Mouse (Mus musculus): ENCODE results near the gene Lrrc4c. TPM values are rescaled to one million over a fixed set of nuclear protein-coding genes. Genes with fewer than 3 reads are reported as not detected.

The Lrrc4c gene
- polyA plus RNA-seq, 1 experiment from 2014 or later: 6.7 TPM

DNA sequence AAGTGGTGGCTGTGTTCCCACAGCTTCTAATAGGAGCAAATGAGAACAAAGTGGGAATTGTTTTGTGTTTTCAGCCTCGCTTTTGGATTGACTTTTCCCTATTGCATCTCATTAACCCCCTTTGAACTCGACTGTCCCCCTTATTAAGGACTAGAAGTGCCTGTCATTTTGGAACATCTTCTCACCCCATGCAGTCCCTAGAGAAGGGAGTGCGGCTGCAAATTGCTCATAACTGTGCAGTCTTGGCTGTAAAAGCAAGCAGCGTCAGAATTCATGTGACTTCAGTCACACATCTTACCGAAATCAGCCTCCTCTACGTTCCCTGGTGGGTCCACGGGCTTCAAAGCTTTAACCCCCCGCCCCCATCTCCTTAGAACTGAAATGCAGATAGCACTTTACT, 1.2 kb downstream of the Lrrc4c start:
- no peak overlapping the region for H3K4me3 ChIP-seq (ENCODE audit: low read depth, low read length)
- no peaks in the 10 kb centered on the region for H3K9me3 ChIP-seq (ENCODE audit: control insufficient read depth, low read length)
- DNase-seq (ENCODE audit: low spot score): no peak
- H3K4me1 ChIP-seq (replicated peaks; ENCODE audit: control insufficient read depth, insufficient read depth, low read length): peaks cover 2% of the 10 kb centered on the region; the same call in 1 of the 2 replicates
- H3K27me3 ChIP-seq (ENCODE audit: control insufficient read depth, insufficient read depth, low read length): no peaks in the 10 kb centered on the region
- H3K36me3 ChIP-seq (ENCODE audit: control insufficient read depth, insufficient read depth, low read length): no peaks in the 10 kb centered on the region
- H3K4me2 ChIP-seq (ENCODE audit: low read depth, low read length, severe bottlenecking): peak overlapping the region; percentile 31; the same call in 1 of the 2 replicates
- ATAC-seq (replicated peaks; ENCODE audit: low FRiP score): 0 out of 2 replicates have a peak, but pooled peaks have one; percentile 40
- H3K9ac ChIP-seq (ENCODE audit: low read length): no peak overlapping the region
- WGBS: 6% methylated on average over 8 of the region's 8 CpGs
- no peak overlapping the region for H3K27ac ChIP-seq (ENCODE audit: low read depth, low read length)

DNA sequence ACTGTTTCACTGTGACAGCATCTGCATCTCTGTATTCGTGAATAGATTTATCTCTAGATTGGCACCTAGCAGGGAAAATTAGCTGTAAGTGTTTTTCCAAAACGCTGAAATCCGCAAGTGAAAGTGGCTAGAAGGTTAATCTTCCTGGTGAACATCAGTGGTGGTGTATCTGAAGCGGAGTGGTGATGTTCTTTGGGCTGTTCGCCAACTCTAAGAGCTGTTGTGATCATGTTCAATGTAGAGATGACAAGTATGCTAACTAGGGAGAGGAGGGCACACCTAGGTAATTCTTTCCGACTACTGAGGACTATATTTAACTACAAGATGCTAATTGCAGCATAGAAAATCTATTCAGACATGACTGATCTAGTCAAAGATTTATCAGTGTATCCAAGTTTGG, 1.7 kb downstream of the Lrrc4c start:
- 51% methylated on average over 6 of the region's 6 CpGs for WGBS
- H3K9me3 ChIP-seq (ENCODE audit: control insufficient read depth, low read length): no peaks in the 10 kb centered on the region
- H3K36me3 ChIP-seq (ENCODE audit: control insufficient read depth, insufficient read depth, low read length): no peaks in the 10 kb centered on the region
- no peak for ATAC-seq (replicated peaks; ENCODE audit: low FRiP score)
- no peak overlapping the region for H3K27ac ChIP-seq (ENCODE audit: low read depth, low read length)
- peaks cover 2% of the 10 kb centered on the region; the same call in 1 of the 2 replicates for H3K4me1 ChIP-seq (replicated peaks; ENCODE audit: control insufficient read depth, insufficient read depth, low read length)
- no peak overlapping the region for H3K4me3 ChIP-seq (ENCODE audit: low read depth, low read length)
- DNase-seq (ENCODE audit: low spot score): no peak
- H3K9ac ChIP-seq (ENCODE audit: low read length): no peak overlapping the region
- H3K4me2 ChIP-seq (ENCODE audit: low read depth, low read length, severe bottlenecking): peak overlapping the region; percentile 31; the same call in 1 of the 2 replicates
- no peaks in the 10 kb centered on the region for H3K27me3 ChIP-seq (ENCODE audit: control insufficient read depth, insufficient read depth, low read length)

GRCm38 (mm10) chr2:96334652-96335051, 16.7 kb downstream of the Lrrc4c start:
- Histone ChIP-seq H3K4me1 (replicated peaks; ENCODE audit: control insufficient read depth, insufficient read depth, low read length) (no peaks in the 10 kb centered on the region), H3K9ac (ENCODE audit: low read length) (no peak overlapping the region), H3K4me3 (ENCODE audit: low read depth, low read length) (no peak overlapping the region), H3K4me2 (ENCODE audit: low read depth, low read length, severe bottlenecking) (no peak overlapping the region), H3K27ac (ENCODE audit: low read depth, low read length) (no peak overlapping the region), H3K27me3 (ENCODE audit: control insufficient read depth, insufficient read depth, low read length) (no peaks in the 10 kb centered on the region), H3K9me3 (ENCODE audit: control insufficient read depth, low read length) (no peaks in the 10 kb centered on the region), H3K36me3 (ENCODE audit: control insufficient read depth, insufficient read depth, low read length) (no peaks in the 10 kb centered on the region)
- WGBS: 54% methylated on average over 3 of the region's 3 CpGs
- ATAC-seq (replicated peaks; ENCODE audit: low FRiP score): no peak
- DNase-seq (ENCODE audit: low spot score): no peak

- Histone ChIP-seq H3K4me1 (replicated peaks; ENCODE audit: control insufficient read depth, insufficient read depth, low read length) (no peaks in the 10 kb centered on the region), H3K27me3 (ENCODE audit: control insufficient read depth, insufficient read depth, low read length) (no peaks in the 10 kb centered on the region), H3K4me3 (ENCODE audit: low read depth, low read length) (no peak overlapping the region), H3K36me3 (ENCODE audit: control insufficient read depth, insufficient read depth, low read length) (no peaks in the 10 kb centered on the region), H3K4me2 (ENCODE audit: low read depth, low read length, severe bottlenecking) (no peak overlapping the region), H3K9me3 (ENCODE audit: control insufficient read depth, low read length) (no peaks in the 10 kb centered on the region), H3K27ac (ENCODE audit: low read depth, low read length) (no peak overlapping the region), H3K9ac (ENCODE audit: low read length) (no peak overlapping the region)
- 64% methylated on average over 1 of the region's 1 CpGs for WGBS
- DNase-seq (ENCODE audit: low spot score) (no peak), ATAC-seq (replicated peaks; ENCODE audit: low FRiP score) (peak; percentile 46; the same call in 1 of the 2 replicates)
Observed at GRCm38 (mm10) chr2:96337354-96337753, 19.4 kb downstream of the Lrrc4c start.

- H3K4me3 ChIP-seq (ENCODE audit: low read depth, low read length): no peak overlapping the region
- no peak overlapping the region for H3K27ac ChIP-seq (ENCODE audit: low read depth, low read length)
- H3K9me3 ChIP-seq (ENCODE audit: control insufficient read depth, low read length): no peaks in the 10 kb centered on the region
- H3K36me3 ChIP-seq (ENCODE audit: control insufficient read depth, insufficient read depth, low read length): no peaks in the 10 kb centered on the region
- no peak overlapping the region for H3K4me2 ChIP-seq (ENCODE audit: low read depth, low read length, severe bottlenecking)
- whole genome bisulfite sequencing: 95% methylated on average over 1 of the region's 1 CpGs
- ATAC-seq (replicated peaks; ENCODE audit: low FRiP score): peak; percentile 63
- no peak overlapping the region for H3K9ac ChIP-seq (ENCODE audit: low read length)
- no peak for DNase-seq (ENCODE audit: low spot score)
- no peaks in the 10 kb centered on the region for H3K27me3 ChIP-seq (ENCODE audit: control insufficient read depth, insufficient read depth, low read length)
- no peaks in the 10 kb centered on the region for H3K4me1 ChIP-seq (replicated peaks; ENCODE audit: control insufficient read depth, insufficient read depth, low read length)
Observed at GRCm38 (mm10) chr2:96401186-96401811, 83.3 kb downstream of the Lrrc4c start.

GRCm38 (mm10) chr2:96402514-96402913, 84.5 kb downstream of the Lrrc4c start:
- H3K4me3 ChIP-seq (ENCODE audit: low read depth, low read length): no peak overlapping the region
- WGBS: 37% methylated on average over 2 of the region's 2 CpGs
- no peaks in the 10 kb centered on the region for H3K36me3 ChIP-seq (ENCODE audit: control insufficient read depth, insufficient read depth, low read length)
- no peaks in the 10 kb centered on the region for H3K4me1 ChIP-seq (replicated peaks; ENCODE audit: control insufficient read depth, insufficient read depth, low read length)
- no peak overlapping the region for H3K9ac ChIP-seq (ENCODE audit: low read length)
- H3K27ac ChIP-seq (ENCODE audit: low read depth, low read length): no peak overlapping the region
- no peak overlapping the region for H3K4me2 ChIP-seq (ENCODE audit: low read depth, low read length, severe bottlenecking)
- H3K27me3 ChIP-seq (ENCODE audit: control insufficient read depth, insufficient read depth, low read length): no peaks in the 10 kb centered on the region
- DNase-seq (ENCODE audit: low spot score) (no peak), ATAC-seq (replicated peaks; ENCODE audit: low FRiP score) (no peak)
- no peaks in the 10 kb centered on the region for H3K9me3 ChIP-seq (ENCODE audit: control insufficient read depth, low read length)

DNA sequence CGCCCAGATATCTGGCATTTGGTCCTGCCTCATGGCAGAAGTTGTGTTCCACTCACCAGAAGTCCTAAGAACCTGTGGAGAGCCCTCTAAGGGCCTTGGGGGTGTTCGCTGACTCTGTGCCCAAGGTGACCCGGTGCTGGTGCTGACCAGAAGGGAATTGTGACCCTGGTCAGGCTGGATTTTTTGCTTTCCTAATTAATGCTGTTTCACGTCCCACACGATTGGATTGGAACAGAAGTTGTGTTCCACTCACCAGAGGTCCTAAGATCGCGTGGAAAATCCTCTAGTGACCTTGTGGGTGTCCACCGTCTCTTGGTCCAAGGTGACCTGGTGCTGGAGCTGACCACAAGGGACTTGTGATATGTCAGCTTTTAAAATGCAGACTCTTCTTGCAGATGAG, 88.9 kb downstream of the Lrrc4c start:
- WGBS: 92% methylated on average over 8 of the region's 8 CpGs
- H3K9me3 ChIP-seq (ENCODE audit: control insufficient read depth, low read length): no peaks in the 10 kb centered on the region
- H3K36me3 ChIP-seq (ENCODE audit: control insufficient read depth, insufficient read depth, low read length): no peaks in the 10 kb centered on the region
- no peak overlapping the region for H3K4me3 ChIP-seq (ENCODE audit: low read depth, low read length)
- no peaks in the 10 kb centered on the region for H3K27me3 ChIP-seq (ENCODE audit: control insufficient read depth, insufficient read depth, low read length)
- no peak overlapping the region for H3K4me2 ChIP-seq (ENCODE audit: low read depth, low read length, severe bottlenecking)
- no peaks in the 10 kb centered on the region for H3K4me1 ChIP-seq (replicated peaks; ENCODE audit: control insufficient read depth, insufficient read depth, low read length)
- DNase-seq (ENCODE audit: low spot score): no peak
- ATAC-seq (replicated peaks; ENCODE audit: low FRiP score): no peak
- H3K27ac ChIP-seq (ENCODE audit: low read depth, low read length): no peak overlapping the region
- H3K9ac ChIP-seq (ENCODE audit: low read length): no peak overlapping the region

DNA sequence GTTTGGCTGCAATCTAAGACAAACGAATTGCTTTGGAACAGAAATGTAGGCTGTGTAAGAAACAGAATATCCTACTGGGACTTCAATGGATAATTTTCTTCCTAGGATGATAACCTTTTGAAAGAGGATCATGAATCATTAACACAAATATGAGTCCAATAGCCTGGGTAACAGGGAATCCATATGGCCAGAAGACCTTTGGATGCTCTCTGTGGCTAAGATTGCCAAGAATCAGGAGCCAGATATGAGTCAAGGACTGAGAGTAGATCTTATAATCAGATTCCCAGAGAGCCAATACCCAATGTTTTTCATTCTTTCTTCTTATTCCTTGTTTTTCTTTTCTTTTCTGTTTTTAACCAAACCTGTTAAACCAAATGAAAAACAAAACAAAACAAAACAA, 93.2 kb downstream of the Lrrc4c start:
- H3K9ac ChIP-seq (ENCODE audit: low read length): no peak overlapping the region
- ATAC-seq (replicated peaks; ENCODE audit: low FRiP score) (no peak), DNase-seq (ENCODE audit: low spot score) (no peak)
- H3K27ac ChIP-seq (ENCODE audit: low read depth, low read length): no peak overlapping the region
- no peaks in the 10 kb centered on the region for H3K4me1 ChIP-seq (replicated peaks; ENCODE audit: control insufficient read depth, insufficient read depth, low read length)
- H3K27me3 ChIP-seq (ENCODE audit: control insufficient read depth, insufficient read depth, low read length): no peaks in the 10 kb centered on the region
- H3K4me2 ChIP-seq (ENCODE audit: low read depth, low read length, severe bottlenecking): no peak overlapping the region
- WGBS: 90% methylated on average over 1 of the region's 1 CpGs
- H3K9me3 ChIP-seq (ENCODE audit: control insufficient read depth, low read length): no peaks in the 10 kb centered on the region
- H3K4me3 ChIP-seq (ENCODE audit: low read depth, low read length): no peak overlapping the region
- no peaks in the 10 kb centered on the region for H3K36me3 ChIP-seq (ENCODE audit: control insufficient read depth, insufficient read depth, low read length)

DNA sequence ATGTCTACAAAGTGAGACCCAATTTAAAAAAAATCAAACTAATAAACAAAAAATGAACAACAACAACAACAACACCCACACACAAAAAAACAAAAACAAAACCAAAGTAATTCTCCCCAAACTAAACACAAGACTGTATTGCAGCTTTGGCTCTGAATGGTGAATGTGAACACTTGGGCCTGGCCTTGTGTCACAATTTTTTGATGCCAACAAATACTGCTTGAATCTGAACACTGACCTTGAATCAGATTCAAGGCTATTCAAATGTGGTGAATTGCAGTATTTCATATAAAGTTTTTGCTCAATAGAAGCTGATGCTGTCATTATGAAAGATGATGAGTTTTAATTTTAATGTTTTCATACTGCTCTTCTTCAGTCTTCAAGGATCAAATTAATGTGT, 143.6 kb downstream of the Lrrc4c start:
- Histone ChIP-seq H3K27me3 (ENCODE audit: control insufficient read depth, insufficient read depth, low read length) (no peaks in the 10 kb centered on the region), H3K36me3 (ENCODE audit: control insufficient read depth, insufficient read depth, low read length) (no peaks in the 10 kb centered on the region), H3K4me2 (ENCODE audit: low read depth, low read length, severe bottlenecking) (no peak overlapping the region), H3K9ac (ENCODE audit: low read length) (no peak overlapping the region), H3K4me3 (ENCODE audit: low read depth, low read length) (no peak overlapping the region), H3K9me3 (ENCODE audit: control insufficient read depth, low read length) (no peaks in the 10 kb centered on the region), H3K27ac (ENCODE audit: low read depth, low read length) (no peak overlapping the region), H3K4me1 (replicated peaks; ENCODE audit: control insufficient read depth, insufficient read depth, low read length) (no peaks in the 10 kb centered on the region)
- DNase-seq (ENCODE audit: low spot score) (no peak), ATAC-seq (replicated peaks; ENCODE audit: low FRiP score) (no peak)

All from forebrain, embryonic 11.5 days (tissue).